Mouse (Mus musculus) thymus, adult 2 months (tissue): ENCODE results near the gene Rfc5. TPM values are rescaled to one million over a fixed set of nuclear protein-coding genes. Genes with fewer than 3 reads are reported as not detected.
A peak's percentile ranks its signal among the peaks of the same experiment; 100 is the strongest.

ENCODE experiments used
- DNase-seq: peaks from one replicate; pipeline ENCODE4 v3.0.0; 2021
- H3K27ac ChIP-seq: fragments of 200-500 bp; 2 replicates; pipeline ENCODE4 v1.5.1; 2012; ENCODE audit warnings: low read length, control low read depth; ENCODE audit not compliant: control insufficient read depth, insufficient read depth
- H3K27me3 ChIP-seq: fragments of 200-500 bp; 2 replicates; pipeline ENCODE4 v1.6.1; 2012; ENCODE audit warnings: mild to moderate bottlenecking, low read length, moderate library complexity, mixed read lengths; ENCODE audit not compliant: control insufficient read depth, insufficient read depth
- H3K36me3 ChIP-seq: fragments of 200-500 bp; 2 replicates; pipeline ENCODE4 v1.6.1; 2012; ENCODE audit warnings: mild to moderate bottlenecking, low read length, moderate library complexity; ENCODE audit not compliant: control insufficient read depth, insufficient read depth
- H3K4me1 ChIP-seq: fragments of 200-500 bp; replicated peaks from 2 replicates; pipeline ENCODE4 v1.6.1; 2012; ENCODE audit warnings: low read length; ENCODE audit not compliant: control insufficient read depth, insufficient read depth
- H3K4me3 ChIP-seq: fragments of 200-500 bp; 2 replicates; pipeline ENCODE4 v1.5.1; 2012; ENCODE audit warnings: mild to moderate bottlenecking, low read length, control low read depth, moderate library complexity; ENCODE audit not compliant: control insufficient read depth, insufficient read depth
- CTCF ChIP-seq: fragments of 200-500 bp; IDR thresholded peaks from 2 replicates; pipeline ENCODE4 v1.5.1; 2012; ENCODE audit warnings: mild to moderate bottlenecking, control low read depth, low read length, moderate library complexity, borderline replicate concordance; ENCODE audit not compliant: control insufficient read depth, poor library complexity, insufficient read depth; ENCODE audit errors: extremely low read depth
- POLR2A ChIP-seq: fragments of 200-500 bp; IDR thresholded peaks from 2 replicates; pipeline ENCODE4 v1.6.1; 2012; ENCODE audit warnings: mild to moderate bottlenecking, low read length, control low read depth, moderate library complexity; ENCODE audit not compliant: control insufficient read depth, poor library complexity, insufficient read depth; ENCODE audit errors: extremely low read depth
- WGBS: fragments of 180-500 bp; shearing (Covaris S2); methylation state at CpG from one replicate; pipeline ENCODE4 v1.1.7; 2018; 5-methylcytosine and 5-hydroxymethylcytosine counted together
- polyA plus RNA-seq: library from polyadenylated mRNA; depleted of rRNA; stranded (reverse); fragments of >200 nt; gene quantifications from 2 replicates; pipeline ENCODE4 v1.2.3, GENCODE M21; 2012

The Rfc5 gene
- polyA plus RNA-seq, 1 experiment, result 63.7 TPM

DNA sequence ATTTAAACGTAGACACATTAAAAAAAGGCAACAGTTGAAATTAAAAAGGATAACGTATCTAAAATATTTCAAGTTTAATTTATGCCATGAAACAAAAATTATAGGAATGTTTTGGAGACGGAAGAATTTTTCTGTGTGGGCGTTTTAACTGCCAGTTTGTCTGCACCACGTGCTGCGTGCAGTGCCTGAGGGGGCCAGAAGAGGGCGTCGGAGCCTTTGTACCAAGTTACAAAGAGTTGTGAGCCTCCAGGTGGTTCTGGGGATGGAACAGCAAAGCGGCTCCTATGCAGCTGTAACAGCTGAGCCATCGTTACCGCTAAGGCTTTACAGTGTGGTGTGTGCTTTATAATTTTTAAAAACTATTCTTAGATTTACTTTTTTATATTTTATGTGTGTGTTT, 30.1 kb downstream of the Rfc5 start:
- H3K4me3 ChIP-seq, result no peak overlapping the region

GRCm38 (mm10) chr5:117358248-117358630, 30.6 kb downstream of the Rfc5 start:
- Histone ChIP-seq H3K4me3 (peak overlapping the region; percentile 99), H3K27ac (peak overlapping the region; percentile 62), H3K4me1 (peaks cover 45% of the 10 kb centered on the region), H3K27me3 (no peaks in the 10 kb centered on the region), H3K36me3 (no peaks in the 10 kb centered on the region)
- TF ChIP-seq POLR2A, result no peak
- no peak for TF ChIP-seq CTCF
- DNase-seq, result no peak
- 39% methylated on average over 6 of the region's 6 CpGs for WGBS

More for the DNA sequence above, 30.1 kb downstream of the Rfc5 start:
- peaks cover 49% of the 10 kb centered on the region for H3K4me1 ChIP-seq
- H3K27ac ChIP-seq, result peak overlapping the region; percentile 50; the same call in 1 of the 2 replicates
- H3K36me3 ChIP-seq, result no peaks in the 10 kb centered on the region
- peak; percentile 84 for DNase-seq
- 61% methylated on average over 11 of the region's 11 CpGs for WGBS
- no peak for TF ChIP-seq POLR2A
- TF ChIP-seq CTCF, result peak; percentile 80; the same call in 1 of the 2 replicates
- H3K27me3 ChIP-seq, result no peaks in the 10 kb centered on the region

DNA sequence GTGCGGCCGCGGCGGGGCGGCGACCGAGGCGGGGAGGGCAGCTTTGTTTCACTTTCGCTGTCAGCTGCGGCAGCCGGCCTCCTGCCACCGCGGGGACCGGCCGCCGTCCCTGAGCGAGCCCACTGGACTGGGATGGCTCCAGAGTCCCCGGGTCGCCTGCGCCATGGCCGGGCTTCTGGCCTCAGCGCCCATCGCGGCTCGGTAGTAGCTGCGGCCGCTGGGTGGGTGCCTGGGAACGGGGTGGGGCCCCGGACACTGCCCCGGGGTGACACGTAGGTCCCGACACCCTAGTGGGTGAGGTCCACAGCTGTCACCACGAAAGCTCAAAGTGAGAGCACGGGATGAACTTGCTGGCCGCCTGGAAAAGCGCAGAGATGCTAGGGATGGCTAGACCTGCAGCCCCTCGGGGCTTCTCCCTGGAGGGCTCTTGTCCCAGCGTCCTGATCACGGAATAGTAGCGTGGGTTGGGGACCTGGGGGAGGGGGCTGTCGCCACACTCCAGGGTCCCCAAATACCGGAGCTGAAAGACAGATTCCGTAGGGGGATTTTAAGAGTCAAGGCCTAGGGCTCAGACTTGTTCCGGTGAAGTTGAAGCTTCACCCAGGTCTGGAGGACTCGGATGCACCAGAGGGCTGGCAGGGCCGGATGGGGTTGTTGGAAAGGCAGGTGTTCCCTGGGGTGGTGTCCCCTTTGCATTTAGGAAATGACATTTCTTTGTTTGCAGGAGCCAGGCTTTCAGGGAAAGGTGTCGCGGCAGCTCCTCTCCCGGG, 31.2 kb downstream of the Rfc5 start:
- 3% methylated on average over 45 of the region's 49 CpGs for WGBS
- Histone ChIP-seq H3K4me1 (peaks cover 40% of the 10 kb centered on the region), H3K4me3 (peak overlapping the region; percentile 99), H3K27ac (peak overlapping the region; percentile 62), H3K36me3 (no peaks in the 10 kb centered on the region), H3K27me3 (no peaks in the 10 kb centered on the region)
- TF ChIP-seq CTCF (no peak), POLR2A (no peak)
- peak; percentile 57 for DNase-seq

DNA sequence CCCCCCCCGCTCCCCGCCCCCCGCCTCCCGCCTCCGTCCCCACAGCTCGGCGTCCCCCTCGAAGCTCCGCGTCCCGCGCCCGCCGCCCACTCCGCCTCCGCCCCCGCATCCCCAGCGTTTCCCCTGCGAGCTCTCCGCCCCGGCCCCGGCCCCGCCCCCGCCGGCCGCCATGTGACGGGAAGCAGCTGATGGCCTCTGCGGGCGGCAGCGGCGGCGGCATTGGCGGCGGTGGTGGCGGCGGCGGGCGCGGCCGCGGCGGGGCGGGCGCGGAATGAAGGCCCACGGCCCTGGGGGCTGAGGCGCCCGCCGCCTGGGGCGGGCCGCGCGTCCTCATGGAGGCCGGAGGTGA, 31.7 kb downstream of the Rfc5 start, which contains the start of gene Wsb2:
Wsb2 (plus strand) TSS at position 176 of the 349 bp plus-strand sequence.
- peak; percentile 88 for DNase-seq
- under 1% methylated on average over 39 of the region's 54 CpGs for WGBS
- TF ChIP-seq CTCF, result no peak
- 0 out of 2 replicates have a peak, but pooled peaks have one; percentile 38 for TF ChIP-seq POLR2A
- Histone ChIP-seq H3K4me1 (peaks cover 38% of the 10 kb centered on the region), H3K27ac (peak within 1 kb of the TSS; percentile 62), H3K4me3 (peak within 1 kb of the TSS; percentile 99), H3K27me3 (no peaks in the 10 kb centered on the region), H3K36me3 (no peaks in the 10 kb centered on the region)

GRCm38 (mm10) chr5:117356365-117357128, 32.3 kb downstream of the Rfc5 start:
- Histone ChIP-seq H3K4me1 (peaks cover 36% of the 10 kb centered on the region), H3K4me3 (peak overlapping the region; percentile 30), H3K27me3 (no peaks in the 10 kb centered on the region), H3K27ac (no peak overlapping the region), H3K36me3 (no peaks in the 10 kb centered on the region)
- peak; percentile 27 for DNase-seq
- TF ChIP-seq CTCF (no peak), POLR2A (no peak)
- 2% methylated on average over 24 of the region's 24 CpGs for WGBS

DNA sequence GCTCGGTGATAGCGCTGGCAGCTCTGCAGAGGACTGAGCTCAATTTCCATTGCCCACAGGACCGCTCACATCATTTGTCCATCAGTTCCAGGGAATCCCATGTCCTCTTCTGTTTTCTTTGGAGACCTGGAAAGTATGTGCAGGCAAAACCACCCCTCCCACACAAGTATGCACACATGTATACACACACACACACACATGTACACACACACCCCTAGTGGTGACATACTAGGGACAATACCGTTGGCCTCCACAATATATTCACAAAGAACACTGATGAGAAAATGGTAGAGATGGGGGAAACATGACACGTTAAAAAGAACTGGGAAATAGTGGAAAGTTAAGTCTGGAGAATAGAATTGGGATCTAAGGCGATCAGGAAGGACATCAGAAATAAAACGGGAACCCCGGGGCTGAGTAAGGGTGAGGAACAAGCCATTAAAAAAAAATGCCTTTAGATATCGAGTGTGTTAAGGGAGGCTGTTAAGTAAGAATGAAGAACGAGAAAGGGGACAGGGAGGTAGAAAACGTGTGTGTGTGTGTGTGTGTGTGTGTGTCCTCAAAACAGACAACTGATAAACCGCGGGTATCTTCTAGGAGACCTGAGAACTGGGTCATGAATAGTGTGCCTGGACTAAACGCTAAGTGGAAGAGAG, 33.1 kb downstream of the Rfc5 start:
- Histone ChIP-seq H3K27me3 (no peaks in the 10 kb centered on the region), H3K27ac (no peak overlapping the region), H3K4me1 (peaks cover 31% of the 10 kb centered on the region), H3K4me3 (no peak overlapping the region), H3K36me3 (no peaks in the 10 kb centered on the region)
- TF ChIP-seq POLR2A (no peak), CTCF (no peak)
- DNase-seq, result no peak
- 54% methylated on average over 14 of the region's 14 CpGs for WGBS
